Mouse (Mus musculus) spleen, postnatal 0 days (tissue): ENCODE data around the gene Gm7694. TPM values are rescaled to one million over a fixed set of nuclear protein-coding genes. Genes with fewer than 3 reads are reported as not detected.

ENCODE experiments used
- polyA plus RNA-seq: library from polyadenylated mRNA; unstranded; fragments of >200 nt; fragmentation: Nextera tagmentation; extraction: Ambion mirVana; gene quantifications from 2 replicates; pipeline ENCODE4 v1.2.1, GENCODE M21; 2015

The Gm7694 gene
- 1.5 and 1.7 TPM in 2 replicates for polyA plus RNA-seq

DNA sequence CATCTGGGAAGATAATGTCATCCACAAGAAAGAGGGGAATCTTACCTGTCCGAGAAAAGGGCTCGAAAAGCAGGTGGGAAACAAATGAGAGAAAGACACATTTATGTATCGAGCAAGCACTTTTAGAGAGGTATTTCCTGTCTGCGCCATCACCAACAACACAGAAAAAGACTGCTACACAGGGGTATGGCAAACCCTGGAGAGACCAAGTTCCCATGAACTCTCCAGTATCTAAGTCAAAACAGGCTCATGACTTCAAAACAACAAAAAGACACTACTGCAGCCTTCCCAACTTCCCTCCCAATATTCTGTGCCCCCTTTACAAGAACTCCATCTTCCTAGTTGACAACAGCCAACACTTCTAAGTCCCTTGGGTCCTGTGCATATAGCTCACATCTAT is at the start of gene Gm7694:
Gm7694 (minus strand) TSS at position 101 of the 400 bp plus-strand sequence.

DNA sequence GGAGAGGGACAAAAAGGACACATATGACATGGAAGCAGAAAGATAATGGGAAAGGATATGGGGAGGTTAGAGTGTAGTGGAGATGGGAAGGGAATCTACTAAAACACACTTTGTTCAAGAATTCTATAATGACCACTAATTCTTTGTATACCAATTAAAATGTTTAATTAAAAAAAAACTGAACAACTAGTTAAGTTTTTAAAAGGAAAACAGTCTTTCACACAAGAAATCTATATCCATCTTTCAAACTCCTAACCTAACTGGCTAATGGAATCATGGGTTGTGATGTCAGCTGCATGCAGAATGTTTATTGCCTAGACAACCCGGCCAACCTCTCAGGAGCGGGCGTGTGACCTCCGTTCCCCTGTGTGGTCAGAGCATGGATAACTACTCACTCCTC is 2.4 kb upstream of the Gm7694 start, which contains the start of gene Spata46:
Spata46 (plus strand) TSS at position 301 of the 400 bp plus-strand sequence.

DNA sequence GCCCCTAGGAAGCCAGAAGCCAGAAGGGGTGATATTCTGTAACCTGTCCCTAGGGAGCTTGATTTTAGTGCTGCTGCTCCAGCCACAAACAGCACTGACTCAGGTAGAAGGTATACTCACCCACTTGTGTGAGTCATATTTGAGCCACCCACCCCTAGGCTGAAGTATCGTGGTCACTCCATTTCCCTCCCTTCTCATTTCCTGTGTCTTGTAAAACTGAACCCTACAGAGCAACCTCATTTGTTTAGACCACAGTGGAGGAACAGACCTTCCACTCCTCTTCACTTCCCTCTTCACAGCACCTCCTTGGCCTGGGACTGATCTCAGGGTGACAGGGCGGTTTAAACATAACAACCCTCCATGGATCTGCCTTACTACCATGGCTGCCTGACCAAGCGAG is 29.1 kb downstream of the Gm7694 start, which contains the start of gene Sh2d1b1:
Sh2d1b1 (plus strand) TSS at position 305 of the 400 bp plus-strand sequence.

Other genes starting within 250 kb of the Gm7694 start
- gene Ddr2, start 195.6 kb downstream of the Gm7694 start, polyA plus RNA-seq: 2.1 and 4.1 TPM in 2 replicates
- 35.4 and 36.5 TPM in 2 replicates for gene Uap1, start 131.4 kb downstream of the Gm7694 start, polyA plus RNA-seq
- 6.3 and 6.8 TPM in 2 replicates for gene Uhmk1, start 90.9 kb downstream of the Gm7694 start, polyA plus RNA-seq
- gene Sh2d1b2, start 73.6 kb downstream of the Gm7694 start, polyA plus RNA-seq: not detected in 2 replicates
- 1.8 and 2.4 TPM in 2 replicates for gene Sh2d1b1, start 29.0 kb downstream of the Gm7694 start, polyA plus RNA-seq
- 0.69 and 0.87 TPM in 2 replicates for gene Spata46, start 2.5 kb upstream of the Gm7694 start, polyA plus RNA-seq